8 mouse cellular contexts compared by ENCODE assay signal in genomic region chr12:51690893-51691844, GRCm38 (mm10). TPM values are rescaled to one million over a fixed set of nuclear protein-coding genes. Genes with fewer than 3 reads are reported as not detected.
DNase-seq lines count a peak whose midpoint lies in the region; ATAC-seq lines count a peak whose summit lies in the region.

Gene Ap4s1, plus strand, starts transcription at chr12:51691033.

- peak; percentile 89 for DNase-seq in adrenal gland, adult 2 months
- peak; percentile 86 for DNase-seq in embryo, embryonic 11 days
- DNase-seq in gastrocnemius, postnatal 36 days = peak; percentile 56 to 81
- peak; percentile 71 for DNase-seq in left cerebral cortex, postnatal 4 days
- DNase-seq in midbrain, embryonic 11.5 days (ENCODE audit: low spot score, missing footprints) = peak; percentile 98
- DNase-seq in right cerebral cortex, postnatal 4 days = peak; percentile 64
- DNase-seq in yolk sac, embryonic 10.5 days (ENCODE audit: low spot score) = peak; percentile 83

- peak within 1 kb of the TSS; percentile 63 for H3K4me2 ChIP-seq in intestine, embryonic 15.5 days (replicated peaks)
- H3K4me2 ChIP-seq in midbrain, embryonic 11.5 days = peak within 1 kb of the TSS; percentile 73

- H3K36me3 ChIP-seq in intestine, embryonic 15.5 days = no peaks in the 10 kb centered on the region
- H3K36me3 ChIP-seq in midbrain, embryonic 11.5 days (ENCODE audit: control insufficient read depth, insufficient read depth, low read length) = no peaks in the 10 kb centered on the region

- peak; percentile 80 for ATAC-seq in intestine, embryonic 15.5 days
- peak; percentile 85 for ATAC-seq in midbrain, embryonic 11.5 days (ENCODE audit: low FRiP score)

- under 1% methylated on average over 102 of the region's 108 CpGs for WGBS in intestine, embryonic 15.5 days
- 0% methylated on average over 103 of the region's 108 CpGs for WGBS in midbrain, embryonic 11.5 days

- H3K27ac ChIP-seq in intestine, embryonic 15.5 days = peak within 1 kb of the TSS; percentile 100
- H3K27ac ChIP-seq in midbrain, embryonic 11.5 days (ENCODE audit: low read depth, low read length) = peak within 1 kb of the TSS; percentile 99

- no peaks in the 10 kb centered on the region for H3K27me3 ChIP-seq in intestine, embryonic 15.5 days (replicated peaks)
- H3K27me3 ChIP-seq in midbrain, embryonic 11.5 days (ENCODE audit: control insufficient read depth, insufficient read depth, low read length) = no peaks in the 10 kb centered on the region

- H3K9ac ChIP-seq in intestine, embryonic 15.5 days = peak within 1 kb of the TSS; percentile 100
- peak within 1 kb of the TSS; percentile 100 for H3K9ac ChIP-seq in midbrain, embryonic 11.5 days (ENCODE audit: low read length)

- peak within 1 kb of the TSS; percentile 99 for H3K4me3 ChIP-seq in intestine, embryonic 15.5 days (replicated peaks)
- peak within 1 kb of the TSS; percentile 98 for H3K4me3 ChIP-seq in midbrain, embryonic 11.5 days (ENCODE audit: low read depth, low read length)

- intact Hi-C loops in gastrocnemius, postnatal 36 days (cut with DNase I) = loop anchor here (5.0 kb wide), 1 partner anchor 36 kb away; no protein-coding TSS in a partner anchor
- intact Hi-C loops in left cerebral cortex, postnatal 4 days (cut with DNase I) = no loop called here

- H3K4me1 ChIP-seq in intestine, embryonic 15.5 days (replicated peaks) = 0 out of 2 replicates have a peak, but pooled peaks cover 3% of the 10 kb centered on the region
- peaks cover 7% of the 10 kb centered on the region for H3K4me1 ChIP-seq in midbrain, embryonic 11.5 days (ENCODE audit: control insufficient read depth, insufficient read depth, low read length)

- no peaks in the 10 kb centered on the region for H3K9me3 ChIP-seq in intestine, embryonic 15.5 days
- H3K9me3 ChIP-seq in midbrain, embryonic 11.5 days (ENCODE audit: control insufficient read depth, low read length) = no peaks in the 10 kb centered on the region

RNA-seq across cellular contexts. Expression of gene Ap4s1, which starts in this region (rescaled TPM):
- 10 to 100 TPM; 18.5 to 27.9 TPM for total RNA-seq in adrenal gland, adult 2 months (2021)
- 6.6 and 7.1 TPM in 2 replicates for polyA plus RNA-seq in adrenal gland, adult 2 months (2012; rRNA removed)
- total RNA-seq in gastrocnemius, postnatal 36 days (2021) = 10 to 100 TPM; 50.4 to 56.7 TPM
- 26.9 and 28.0 TPM in 2 replicates for polyA plus RNA-seq in intestine, embryonic 15.5 days (2015; fragmentation: Nextera tagmentation; extraction: Ambion mirVana)
- total RNA-seq in left cerebral cortex, postnatal 4 days (2021) = 10 to 100 TPM; 31.5 to 31.6 TPM
- 56.9 and 62.0 TPM in 2 replicates for polyA plus RNA-seq in midbrain, embryonic 11.5 days (2014; fragmentation: Nextera tagmentation; extraction: Ambion mirVana)

Comparison
In these comparisons a context has a peak if more than half of its experiments do, and no peak if none do; other contexts are left out.
1. Peak in every context shown above with its lines: DNase-seq, ATAC-seq, H3K4me3 ChIP-seq and H3K27ac ChIP-seq.